Mouse (Mus musculus): ENCODE measurements around the gene Epha4.

Epha4 gene
- long read RNA-seq, experiment 1, partial matches to known transcripts, result 0 of 1 reads
- long read RNA-seq, experiment 1, other reads (novel, unspliced or antisense), result 1 of 1 reads
- long read RNA-seq, experiment 2, result 0 reads

GRCm38 (mm10) chr1:77514963-77515650 is at the start of gene Epha4:
Epha4 (minus strand) TSS chr1:77515088.
- intact Hi-C loops (cut with DNase I), result loop anchor here (5.0 kb wide), 1 partner anchor 1593 kb away; no protein-coding TSS in a partner anchor

GRCm38 (mm10) chr1:77556199-77556598 is 41.3 kb upstream of the Epha4 start:
- intact Hi-C loops (cut with DNase I), result no loop called here

GRCm38 (mm10) chr1:77551927-77552326 is 37.0 kb upstream of the Epha4 start:
- intact Hi-C loops (cut with DNase I), result no loop called here

- intact Hi-C loops (cut with DNase I), result no loop called here
Observed at GRCm38 (mm10) chr1:77545722-77546121, 30.8 kb upstream of the Epha4 start.

- intact Hi-C loops (cut with DNase I), result no loop called here
Observed at GRCm38 (mm10) chr1:77545035-77545434, 30.1 kb upstream of the Epha4 start.

GRCm38 (mm10) chr1:77544279-77544678 is 29.4 kb upstream of the Epha4 start:
- intact Hi-C loops (cut with DNase I), result no loop called here

GRCm38 (mm10) chr1:77539945-77540344 is 25.1 kb upstream of the Epha4 start:
- intact Hi-C loops (cut with DNase I), result no loop called here

- intact Hi-C loops (cut with DNase I), result no loop called here
Observed at GRCm38 (mm10) chr1:77538559-77538958, 23.7 kb upstream of the Epha4 start.

- intact Hi-C loops (cut with DNase I), result no loop called here
Observed at GRCm38 (mm10) chr1:77535905-77536304, 21.0 kb upstream of the Epha4 start.

- intact Hi-C loops (cut with DNase I), result no loop called here
Observed at GRCm38 (mm10) chr1:77532576-77533183, 17.8 kb upstream of the Epha4 start.

- intact Hi-C loops (cut with DNase I), result no loop called here
Observed at GRCm38 (mm10) chr1:77531934-77532575, 17.2 kb upstream of the Epha4 start.

- intact Hi-C loops (cut with DNase I), result no loop called here
Observed at GRCm38 (mm10) chr1:77525082-77525481, 10.2 kb upstream of the Epha4 start.

- intact Hi-C loops (cut with DNase I), result no loop called here
Observed at GRCm38 (mm10) chr1:77523354-77523753, 8.5 kb upstream of the Epha4 start.

- intact Hi-C loops (cut with DNase I), result no loop called here
Observed at GRCm38 (mm10) chr1:77521640-77522539, 7.0 kb upstream of the Epha4 start.

- intact Hi-C loops (cut with DNase I), result loop anchor here (5.0 kb wide), 1 partner anchor 1596 kb away; no protein-coding TSS in a partner anchor
Observed at GRCm38 (mm10) chr1:77518715-77519114, 3.8 kb upstream of the Epha4 start.

- intact Hi-C loops (cut with DNase I), result loop anchor here (1.0 to 5.0 kb wide), 2 partner anchors 1594 to 1863 kb away; no protein-coding TSS in a partner anchor
Observed at GRCm38 (mm10) chr1:77516203-77516991, 1.5 kb upstream of the Epha4 start.

- intact Hi-C loops (cut with DNase I), result loop anchor here (5.0 kb wide), 1 partner anchor 1593 kb away; no protein-coding TSS in a partner anchor
Observed at GRCm38 (mm10) chr1:77515651-77515981, 728 bp upstream of the Epha4 start.

- intact Hi-C loops (cut with DNase I), result no loop called here
Observed at GRCm38 (mm10) chr1:77514325-77514962, 444 bp downstream of the Epha4 start.

- intact Hi-C loops (cut with DNase I), result no loop called here
Observed at GRCm38 (mm10) chr1:77513959-77514324, 946 bp downstream of the Epha4 start.

GRCm38 (mm10) chr1:77513411-77513941 is 1.4 kb downstream of the Epha4 start:
- intact Hi-C loops (cut with DNase I), result no loop called here
